Mouse (Mus musculus): ENCODE results near the gene Fgfr1op2. TPM values are rescaled to one million over a fixed set of nuclear protein-coding genes. Genes with fewer than 3 reads are reported as not detected.

Gene Fgfr1op2
- total RNA-seq, 4 experiments from 2014 or later: 96.5 to 112 (median 105) TPM

DNA sequence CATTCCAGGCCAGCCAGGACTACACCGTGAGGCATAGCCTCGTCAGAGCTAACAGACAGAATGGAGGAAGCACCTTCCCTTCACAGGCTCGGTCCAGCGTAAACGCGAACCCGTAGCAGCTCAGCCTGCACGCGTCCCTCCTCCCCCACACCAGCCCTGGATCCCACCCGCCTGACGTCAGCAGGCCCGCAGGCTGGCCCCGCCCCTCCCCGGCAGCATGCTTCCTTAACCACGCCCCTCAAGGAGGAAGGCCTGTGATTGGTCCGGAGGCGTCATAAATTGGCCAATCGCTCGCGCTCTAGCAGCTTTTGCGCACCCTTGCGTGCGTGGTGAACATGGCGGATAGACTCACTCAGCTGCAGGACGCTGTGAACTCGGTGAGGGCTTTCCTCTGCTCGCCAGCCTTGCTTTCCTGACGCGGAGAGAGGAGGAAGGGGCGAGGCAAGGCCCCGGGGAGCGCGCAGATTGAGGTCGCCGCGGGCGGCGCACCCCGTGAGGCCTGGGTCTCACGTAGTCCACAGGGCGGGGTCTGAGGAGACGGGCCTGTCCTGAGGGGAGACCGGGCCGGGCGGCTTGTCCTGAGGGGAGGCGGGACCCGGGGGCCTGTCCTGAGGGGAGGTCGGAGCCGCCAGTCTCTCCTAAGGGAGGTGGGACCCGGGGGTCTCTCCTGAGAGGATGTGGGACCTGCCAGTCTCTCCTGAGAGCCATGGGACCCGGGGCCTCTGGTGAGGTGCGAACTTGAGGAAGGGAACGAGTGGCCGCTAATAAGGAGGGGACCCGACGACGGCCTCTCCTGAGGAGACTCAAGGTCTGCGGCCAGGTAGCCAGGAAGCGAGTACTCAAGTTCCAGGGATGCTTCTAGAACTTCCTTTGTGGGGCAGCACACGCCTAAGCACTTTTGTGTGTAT is 65.5 kb downstream of the Fgfr1op2 start, which contains the start of the genes Med21 and Tm7sf3:
Gene Med21, plus strand, starts transcription at position 272 of the 908 bp plus-strand sequence.
Gene Tm7sf3, minus strand, starts transcription at position 549 of the 908 bp plus-strand sequence.
- peak; percentile 97 for DNase-seq

DNA sequence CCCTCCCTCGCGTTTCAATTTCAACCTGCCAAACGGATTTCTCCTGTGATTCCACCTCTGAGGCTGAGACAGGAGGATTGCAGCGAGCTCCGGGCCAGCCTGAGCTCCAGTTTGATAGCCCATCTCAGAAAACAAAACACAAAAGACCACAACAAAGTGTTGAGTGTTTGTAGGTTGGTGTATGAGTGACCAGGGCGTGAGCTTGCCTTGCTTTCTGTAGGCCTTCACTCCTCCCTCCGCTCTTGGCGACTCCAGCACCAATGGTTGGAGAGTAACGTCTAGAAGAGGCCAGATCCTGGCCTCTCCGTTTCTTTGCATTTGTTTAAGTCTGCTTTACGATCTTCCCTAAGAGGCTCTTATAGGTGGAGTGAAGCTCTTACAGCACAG is 66.2 kb downstream of the Fgfr1op2 start:
- no peak for DNase-seq

Other genes starting within 250 kb of the Fgfr1op2 start
- gene Itpr2, start 75.0 kb upstream of the Fgfr1op2 start, total RNA-seq (2022): 10 to 100 TPM; 40.3 to 45.9 (median 42.7) TPM
- gene Ints13, start 632 bp downstream of the Fgfr1op2 start, total RNA-seq (2022): 10 to 100 TPM; 30.0 to 55.3 (median 40.2) TPM
- gene Med21, start 65.3 kb downstream of the Fgfr1op2 start, total RNA-seq (2022): 10 to 100 TPM; 59.0 to 79.5 (median 69.0) TPM
- 10 to 100 TPM; 46.1 to 69.9 (median 58.5) TPM for gene Tm7sf3, start 65.6 kb downstream of the Fgfr1op2 start, total RNA-seq (2022)
- 10 to 100 TPM; 24.0 to 26.8 (median 25.9) TPM for gene Stk38l, start 147.8 kb downstream of the Fgfr1op2 start, total RNA-seq (2022)
- gene Arntl2, start 218.9 kb downstream of the Fgfr1op2 start, total RNA-seq (2022): 1 to 10 TPM; 1.6 to 6.4 (median 3.4) TPM

Measured in adrenal gland, adult 8-10 months (tissue).